Mouse (Mus musculus) kidney, postnatal 25 days (tissue): ENCODE measurements around the gene Sv2c.
"Not testable (repeated sequence)": the region's sequence is repeated elsewhere in the genome, so short reads cannot be mapped to it uniquely, and the experiment has no call there.

Source experiments
- DNase-seq, 2 experiments: peaks; one replicate each; pipeline ENCODE4 v3.0.0; 2021; ENCODE audit warnings: mixed read lengths in 2 of 2

Gene Sv2c

DNA sequence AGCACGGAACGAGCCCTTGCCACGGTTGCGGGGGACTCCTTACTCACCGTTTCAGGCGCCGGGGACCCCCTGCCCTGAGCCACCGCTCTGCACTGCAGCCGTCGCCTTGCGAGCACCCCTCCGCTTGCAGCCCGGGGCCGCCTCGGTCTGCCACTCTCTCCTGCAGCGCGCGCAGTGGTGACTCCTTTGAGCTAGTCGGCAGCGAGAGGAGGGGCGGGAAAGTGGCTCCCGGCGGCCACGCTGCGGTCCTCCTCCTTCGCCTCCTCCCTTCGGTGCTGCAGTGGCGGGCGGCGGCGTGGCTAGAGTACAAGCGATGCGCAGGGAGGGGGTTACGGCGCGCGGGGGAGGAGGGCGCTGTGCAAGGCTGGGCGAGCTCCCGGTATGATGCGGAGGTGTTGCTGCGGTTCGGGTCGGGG, at the start of gene Sv2c:
TSS of gene Sv2c (minus strand) at position 177 of the 416 bp plus-strand sequence.
- no peak for DNase-seq

DNA sequence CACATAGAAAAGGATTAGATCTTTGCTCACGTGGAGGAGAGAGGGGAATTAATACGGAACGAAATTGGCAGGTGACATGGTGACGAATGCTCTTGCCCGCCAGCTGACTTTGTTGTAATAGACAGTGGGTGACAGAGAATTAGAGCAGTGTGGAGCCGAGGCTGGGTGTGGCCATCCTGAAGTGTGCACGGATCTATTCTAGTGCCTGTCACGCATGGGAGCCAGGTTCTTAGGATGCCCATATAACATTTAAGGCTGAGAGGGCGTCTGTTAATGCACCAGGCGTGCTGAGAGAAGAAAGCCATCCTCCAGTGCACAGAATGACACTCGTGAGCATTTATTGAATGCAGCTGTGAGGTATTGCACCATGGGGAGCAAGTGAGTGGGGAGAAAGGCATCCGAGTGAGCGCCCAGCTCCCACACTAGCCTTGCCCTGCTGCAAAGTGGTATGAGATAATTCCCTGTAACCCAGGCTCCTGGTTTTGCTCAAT, 48.3 kb upstream of the Sv2c start:
- no peak for DNase-seq

DNA sequence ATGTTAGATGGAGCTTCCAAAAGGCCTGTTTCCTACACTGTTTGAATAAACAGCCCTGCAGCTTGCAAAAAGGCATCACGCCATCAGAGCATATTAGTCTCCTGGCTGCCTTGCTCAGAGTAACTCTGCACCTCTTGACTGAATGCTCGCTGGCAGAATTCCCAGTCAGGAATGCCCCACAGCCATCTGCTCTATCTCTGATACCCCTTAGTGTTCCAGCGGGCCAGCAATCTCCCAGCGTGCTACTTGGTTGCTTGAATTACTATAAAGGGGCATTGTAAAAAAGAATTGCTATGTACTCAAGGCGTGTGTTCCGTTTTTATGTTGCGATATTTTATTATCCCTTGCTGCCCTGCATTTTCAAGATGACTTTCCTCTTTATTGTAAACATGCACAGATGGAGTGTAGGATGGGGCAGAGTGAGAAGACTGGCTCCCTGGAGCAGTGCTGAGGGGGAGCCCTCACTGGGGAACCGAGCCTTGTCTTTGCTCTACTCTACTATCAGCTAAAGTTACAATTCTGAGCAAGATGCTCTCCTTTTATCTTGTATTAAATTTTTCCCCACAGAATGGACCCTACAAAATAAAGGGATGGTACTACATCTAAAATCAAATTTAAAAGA, 43.3 kb upstream of the Sv2c start:
- no peak for DNase-seq

DNA sequence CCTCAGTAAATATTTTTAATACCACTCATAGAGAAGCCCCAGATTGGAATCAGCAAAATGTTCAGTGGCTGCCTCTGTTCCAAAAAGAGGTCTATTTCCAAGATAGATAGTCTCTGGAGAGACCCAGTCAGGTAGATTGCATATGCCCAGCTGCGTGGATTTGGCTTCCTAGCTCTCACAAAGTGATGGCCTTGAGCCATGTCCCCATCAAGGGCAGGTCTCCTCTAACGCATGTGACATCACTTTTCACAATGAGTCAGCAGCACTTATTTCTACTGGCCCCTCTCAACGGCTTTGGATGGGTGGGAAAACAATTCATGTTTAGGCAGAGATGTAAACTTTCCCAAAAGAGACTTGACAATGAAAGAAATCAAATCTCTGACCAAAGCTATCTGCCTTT, 41.3 kb upstream of the Sv2c start:
- no peak for DNase-seq

DNA sequence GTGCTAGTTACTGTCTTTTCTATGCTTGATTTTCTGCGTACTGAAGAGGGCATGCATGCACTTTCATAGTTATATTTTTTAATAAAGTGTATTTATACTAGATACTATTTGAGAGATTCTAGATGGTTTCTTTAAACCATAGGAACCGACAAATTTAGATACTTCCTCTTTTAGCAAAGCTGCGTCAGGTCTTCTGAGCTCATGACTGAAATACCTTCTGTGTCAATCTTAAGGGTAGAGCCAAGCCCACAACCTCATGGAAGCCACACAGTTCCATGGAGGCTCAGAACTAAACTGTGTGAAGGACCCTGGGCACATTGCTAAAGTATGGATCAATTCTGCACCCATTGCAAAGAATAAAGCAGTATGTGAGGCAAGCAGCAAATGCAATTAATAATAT, 39.9 kb upstream of the Sv2c start:
- no peak for DNase-seq

DNA sequence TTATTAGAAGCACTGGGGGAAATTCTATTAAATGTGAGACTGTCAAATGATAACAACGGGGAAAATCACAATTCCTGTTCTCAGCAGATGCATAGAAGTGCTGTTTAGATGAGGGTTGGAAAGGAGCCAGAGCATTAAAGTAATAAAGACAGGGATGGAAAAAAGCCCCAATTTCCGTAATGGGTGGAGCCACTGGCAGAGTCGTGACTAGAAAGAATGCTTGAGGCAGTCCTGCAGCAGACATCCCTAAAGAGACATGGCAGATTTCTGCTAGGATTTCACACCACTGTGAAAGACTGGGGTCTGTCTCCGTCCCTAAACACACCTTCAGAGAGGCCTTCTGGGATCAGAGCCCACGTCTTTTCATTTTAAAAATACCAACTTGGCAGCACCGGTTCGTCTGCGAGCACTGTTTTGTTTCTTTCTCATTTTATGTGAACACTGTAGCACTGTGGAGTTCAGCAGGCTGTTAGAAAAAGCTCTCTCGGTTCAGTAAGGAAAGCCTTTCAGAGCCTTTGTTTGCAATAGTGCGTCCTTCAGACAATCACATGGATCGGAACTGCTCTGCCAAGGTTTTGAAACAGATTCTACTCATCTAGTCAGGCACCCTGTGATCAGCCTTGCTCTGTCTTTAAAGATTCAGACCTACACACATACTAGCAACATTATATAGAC, 36.8 kb upstream of the Sv2c start:
- DNase-seq, result no peak

DNA sequence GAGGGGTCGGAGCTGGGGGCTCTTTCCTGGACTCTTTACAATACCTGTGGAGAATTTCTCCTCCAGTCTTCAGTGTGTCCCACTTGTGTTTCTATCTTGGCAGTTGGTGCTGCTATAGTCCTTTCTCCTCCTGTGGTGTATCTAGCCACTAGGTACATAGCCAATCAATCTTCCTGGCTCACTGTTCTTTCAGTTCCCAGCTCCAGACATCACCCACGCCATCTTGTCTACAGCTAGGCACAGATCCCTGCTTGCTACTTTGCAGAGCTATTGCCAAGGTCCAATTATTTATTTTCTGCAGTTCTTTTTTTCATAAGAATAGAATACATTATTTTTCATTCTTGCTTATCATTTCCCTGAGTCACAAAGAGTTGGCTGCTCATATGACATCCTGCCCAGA, 34.2 kb upstream of the Sv2c start:
- DNase-seq, result no peak

DNA sequence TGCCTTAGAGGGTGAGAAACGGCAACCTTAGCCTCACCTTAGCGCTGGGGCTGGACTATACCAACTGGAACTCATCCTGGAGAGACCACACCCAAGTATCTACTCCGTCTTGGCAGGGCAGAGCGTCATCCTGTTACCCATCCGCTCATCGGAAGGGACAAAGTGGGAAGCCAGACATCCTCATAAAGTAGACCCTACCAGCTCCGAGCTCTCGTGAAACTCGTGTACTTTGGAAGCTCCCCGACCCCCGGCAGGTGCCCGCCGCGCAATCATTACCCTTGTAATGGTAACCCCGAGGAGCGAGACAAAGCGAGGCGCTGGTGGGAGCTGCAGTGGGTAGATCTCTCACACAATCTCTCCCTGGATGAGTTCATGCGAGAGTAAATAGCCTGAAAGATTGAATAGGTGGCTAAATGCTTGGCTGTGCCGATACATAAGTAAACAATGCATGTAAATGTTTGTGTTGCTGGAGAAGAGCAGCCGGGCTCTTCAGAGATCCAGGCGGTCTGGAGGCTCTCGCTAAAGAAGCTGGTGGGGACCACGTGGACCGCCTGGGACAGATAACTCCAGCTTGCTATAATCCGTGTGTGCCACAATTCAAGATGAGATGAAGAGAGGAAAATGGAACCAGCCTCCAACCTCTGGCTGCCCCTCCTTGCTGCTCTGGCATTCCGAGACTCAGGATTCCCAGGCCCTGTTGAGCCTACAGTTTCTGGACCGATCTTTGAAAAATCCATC, 1.2 kb upstream of the Sv2c start:
- no peak for DNase-seq

DNA sequence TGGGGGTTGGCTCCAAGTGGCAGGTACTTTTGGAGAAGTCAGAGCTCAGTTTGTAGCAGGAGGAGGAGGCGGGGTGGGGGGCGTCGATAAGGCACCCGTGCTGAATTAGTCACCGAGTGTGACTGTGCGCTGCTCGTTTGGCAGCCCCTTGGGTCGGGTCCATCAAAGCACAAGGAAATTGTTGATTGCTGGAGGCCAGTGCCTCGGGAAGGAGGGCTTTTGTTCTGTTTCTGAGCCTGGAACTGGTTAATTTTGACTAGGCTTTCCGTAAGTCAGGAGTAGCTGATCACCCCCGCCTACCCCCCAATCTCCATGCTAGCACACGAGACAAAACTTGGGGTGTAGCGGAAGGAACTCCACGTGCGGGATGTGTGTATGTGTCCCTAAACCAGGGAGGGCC, 456 bp upstream of the Sv2c start:
- no peak for DNase-seq

DNA sequence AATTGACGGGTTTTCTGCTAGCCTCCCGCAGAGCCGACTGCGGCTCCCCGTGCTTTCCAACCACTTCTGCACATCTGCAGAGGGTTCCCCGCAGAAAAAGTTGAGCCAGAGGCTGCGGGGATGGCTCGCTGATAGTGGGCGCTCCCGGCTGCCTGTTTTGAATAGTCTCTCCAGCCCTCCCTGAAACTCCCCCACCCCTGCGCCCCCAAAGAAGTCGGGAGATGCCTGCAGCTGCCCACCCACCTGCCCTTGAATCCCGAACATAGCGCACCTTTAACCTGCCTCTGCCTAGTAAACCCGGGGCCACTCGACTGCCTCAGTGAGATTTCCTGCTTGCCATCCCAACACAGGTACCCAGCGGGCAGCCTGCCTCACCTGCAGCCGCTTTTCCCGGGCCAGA, 466 bp downstream of the Sv2c start:
- no peak for DNase-seq

DNA sequence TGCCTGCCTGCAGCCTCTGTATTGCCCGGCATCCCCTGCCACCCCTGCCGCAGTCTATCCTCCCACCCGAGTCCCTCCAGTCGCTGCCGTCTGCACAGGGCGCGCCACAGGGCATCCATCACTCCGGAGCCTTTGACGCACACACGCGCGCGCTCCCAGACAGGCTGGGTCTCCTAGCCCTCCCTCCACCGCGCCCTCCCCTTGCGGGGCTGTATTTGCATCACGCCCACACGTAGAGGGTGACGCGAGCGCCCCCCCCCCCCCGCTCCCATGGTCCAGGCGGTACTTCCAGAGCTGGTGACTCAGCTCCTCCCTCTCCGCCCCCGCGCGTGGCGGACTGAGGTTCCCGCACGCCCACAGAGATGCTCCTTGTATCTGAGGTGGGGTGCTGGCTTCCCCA, 1.3 kb downstream of the Sv2c start:
- no peak for DNase-seq

DNA sequence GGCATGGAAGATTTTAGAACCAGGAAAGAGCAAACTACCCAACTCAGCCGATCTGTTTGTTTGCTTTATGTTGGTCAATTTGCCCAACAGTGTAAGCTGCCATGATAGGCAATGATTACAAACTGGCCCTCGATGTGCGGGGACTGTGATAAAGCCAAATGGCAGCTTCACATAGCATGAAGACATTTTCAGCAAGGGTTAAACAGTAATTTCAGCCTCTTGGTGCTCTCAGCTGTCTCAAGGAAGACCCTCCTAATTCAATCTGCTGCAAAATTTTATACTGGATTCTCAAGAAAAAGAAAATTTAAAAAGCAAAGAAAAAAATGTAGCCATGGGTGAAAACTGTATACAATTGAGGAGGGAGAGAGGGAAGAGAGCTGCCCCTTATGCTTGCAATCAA, 3.3 kb downstream of the Sv2c start:
- DNase-seq, result no peak

DNA sequence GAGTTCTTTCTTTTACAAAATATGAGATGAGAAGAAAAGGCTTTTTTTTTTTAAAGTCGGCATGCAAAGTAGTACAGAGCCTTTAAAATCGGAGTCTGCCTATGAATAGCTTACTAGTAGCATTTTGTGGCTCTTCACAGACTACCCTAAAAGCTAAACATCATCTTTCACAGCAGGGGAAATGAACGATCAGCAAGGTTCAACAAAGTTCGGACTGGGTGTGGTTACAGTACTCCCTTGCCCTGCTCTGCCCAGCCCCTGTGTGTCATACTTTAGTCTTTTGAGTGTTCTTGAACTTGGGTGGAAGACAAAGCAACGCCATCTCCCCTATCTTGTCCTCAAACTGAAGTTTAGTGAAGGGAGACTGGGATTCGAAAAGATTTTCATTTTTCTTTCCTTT, 5.7 kb downstream of the Sv2c start:
- DNase-seq, result no peak

DNA sequence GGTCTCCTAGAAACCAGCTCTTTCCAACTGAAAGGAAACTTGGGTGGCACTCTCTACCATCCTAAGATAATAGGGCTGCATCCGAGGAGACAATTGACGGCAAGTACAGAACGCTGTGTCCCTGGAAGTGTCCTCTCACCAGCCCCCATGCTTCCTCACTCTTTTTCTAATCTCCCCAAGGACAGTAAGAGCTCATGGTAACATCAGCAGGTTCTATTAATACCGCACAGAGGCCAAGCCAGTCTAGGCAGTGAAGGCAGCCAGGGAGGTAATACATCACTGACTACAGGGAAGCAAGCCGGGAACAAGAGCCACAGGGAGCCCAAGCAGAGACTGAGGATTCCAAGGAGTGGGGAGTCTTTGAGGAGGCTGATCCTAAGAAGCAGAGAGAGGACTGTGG, 7.4 kb downstream of the Sv2c start:
- no peak for DNase-seq

DNA sequence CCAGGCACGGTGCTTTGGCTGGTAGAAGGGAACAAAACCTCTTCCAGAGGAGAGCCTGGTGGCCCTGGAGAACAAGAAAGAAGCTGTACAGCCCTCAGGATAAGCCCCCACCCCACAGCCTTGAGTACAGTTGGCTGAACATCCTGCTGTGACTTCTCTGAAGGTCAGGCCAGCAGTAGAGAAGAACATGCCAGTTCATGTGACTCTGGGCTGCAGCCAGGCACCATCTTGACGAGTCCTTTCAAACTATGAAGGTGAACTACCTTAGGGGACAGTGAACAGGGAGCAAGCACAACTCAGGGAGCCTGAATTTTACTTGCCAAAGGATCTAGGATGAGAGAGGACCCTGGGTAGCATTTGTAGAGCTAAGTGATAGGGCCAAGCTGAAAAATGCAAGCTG, 19.7 kb downstream of the Sv2c start:
- no peak for DNase-seq

DNA sequence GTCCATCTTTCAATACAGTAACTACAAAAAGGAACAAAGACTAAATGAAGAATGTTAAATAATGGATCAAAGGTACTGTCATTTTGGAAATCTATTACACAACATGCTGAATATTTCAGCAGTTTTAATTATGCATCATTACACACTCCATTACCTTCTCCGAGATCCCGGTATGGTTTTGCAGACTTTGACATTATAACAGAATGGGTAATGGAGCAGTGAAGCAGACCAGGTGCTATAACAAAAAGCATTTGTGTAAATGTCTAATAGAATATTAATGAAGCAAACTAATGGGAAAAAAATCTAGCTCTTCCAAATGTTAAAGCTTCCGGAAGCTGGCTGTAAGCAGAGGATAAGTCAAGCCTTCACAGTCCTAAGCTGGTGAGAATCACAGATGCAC, 21.6 kb downstream of the Sv2c start:
- DNase-seq, result no peak

DNA sequence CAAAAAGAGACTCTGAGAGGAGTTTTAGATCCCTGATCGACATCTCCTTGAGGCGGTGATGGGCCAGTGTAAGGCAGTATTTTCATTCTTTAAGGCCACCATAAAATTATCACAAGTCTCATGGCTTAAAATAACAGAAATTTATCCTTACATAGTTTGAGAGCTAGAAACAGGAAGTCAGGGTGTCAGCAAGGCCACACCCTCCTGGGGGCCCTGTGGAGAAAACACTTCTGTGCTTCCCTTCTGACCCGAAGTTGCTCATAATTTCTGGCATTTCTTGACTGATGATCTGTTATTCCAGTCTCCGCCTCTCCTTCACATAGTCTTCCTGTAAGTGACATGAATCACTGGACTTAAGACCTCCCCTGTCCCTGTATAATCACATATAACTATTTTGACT, 26.0 kb downstream of the Sv2c start:
- no peak for DNase-seq

DNA sequence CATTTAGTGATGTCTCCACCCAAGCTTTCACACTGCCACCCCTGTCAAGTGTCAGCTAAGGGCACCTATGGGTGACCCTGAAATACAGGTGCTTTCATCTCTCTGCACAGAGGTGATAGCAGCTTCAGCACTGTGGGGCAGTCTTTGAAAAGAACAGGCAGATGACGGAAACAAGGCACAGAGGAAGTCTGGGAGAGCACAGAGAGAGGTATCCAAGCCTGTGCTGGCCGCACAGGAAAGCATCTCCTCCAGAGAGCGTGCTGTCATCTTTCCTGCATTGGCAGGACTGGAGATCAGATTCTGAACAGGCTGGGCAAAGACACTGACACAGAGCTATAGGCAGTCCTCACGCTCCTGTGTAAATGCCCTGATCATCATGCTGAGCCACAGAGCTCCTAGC, 41.4 kb downstream of the Sv2c start:
- DNase-seq, result no peak

DNA sequence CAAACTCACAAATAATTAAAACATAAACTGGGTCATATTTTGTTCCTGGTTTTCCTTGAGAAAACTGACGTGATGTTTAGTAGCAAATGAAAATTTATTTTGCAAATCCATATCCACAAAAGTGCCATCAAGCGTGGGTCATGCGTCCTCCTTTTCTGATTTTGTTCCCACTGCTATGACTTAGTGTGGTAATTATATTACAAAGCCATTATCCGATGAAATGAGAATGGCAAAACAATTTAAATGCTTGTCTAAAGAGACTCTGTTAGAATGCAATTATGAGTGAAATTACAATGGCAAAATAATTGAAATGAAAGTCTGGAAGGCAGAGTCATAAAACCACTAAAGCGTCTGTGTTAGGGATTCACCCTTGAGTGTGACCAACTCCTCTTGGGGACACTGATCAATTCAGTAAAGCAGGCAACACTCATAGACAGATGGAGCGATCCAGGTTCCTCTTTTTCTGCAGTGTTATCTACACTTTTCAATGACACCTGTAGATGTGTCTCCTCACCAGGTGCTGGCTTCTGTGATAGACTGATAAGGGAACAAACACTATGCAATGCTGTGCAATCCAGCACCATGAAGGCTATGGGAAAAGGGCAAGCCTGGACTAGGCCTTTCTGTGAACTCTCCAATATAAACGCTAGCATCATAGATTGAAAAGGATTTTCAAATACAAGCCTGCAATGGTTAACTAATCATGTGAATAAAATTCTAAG, 46.6 kb downstream of the Sv2c start:
- no peak for DNase-seq

DNA sequence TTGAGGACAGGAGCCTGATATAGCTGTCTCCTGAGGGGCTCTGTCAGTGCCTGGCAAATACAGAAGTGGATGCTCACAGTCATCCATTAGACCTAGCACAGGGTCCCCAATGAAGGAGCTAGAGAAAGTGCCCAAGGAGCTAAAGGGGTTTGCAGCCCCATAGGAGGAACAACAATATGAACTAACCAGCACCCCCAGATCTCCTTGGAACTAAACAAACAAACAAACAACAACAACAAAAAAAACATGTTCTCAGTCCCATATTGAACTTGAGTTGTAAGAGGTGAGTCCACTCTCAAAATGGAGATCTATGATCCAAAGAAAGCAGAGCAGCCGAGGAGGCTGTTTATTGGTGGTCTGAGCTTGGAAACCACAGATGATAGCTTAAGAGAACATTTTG, 50.6 kb downstream of the Sv2c start, which contains the start of gene Gm17190:
TSS of gene Gm17190 (plus strand) at position 301 of the 400 bp plus-strand sequence.
- not testable (repeated sequence) for DNase-seq

DNA sequence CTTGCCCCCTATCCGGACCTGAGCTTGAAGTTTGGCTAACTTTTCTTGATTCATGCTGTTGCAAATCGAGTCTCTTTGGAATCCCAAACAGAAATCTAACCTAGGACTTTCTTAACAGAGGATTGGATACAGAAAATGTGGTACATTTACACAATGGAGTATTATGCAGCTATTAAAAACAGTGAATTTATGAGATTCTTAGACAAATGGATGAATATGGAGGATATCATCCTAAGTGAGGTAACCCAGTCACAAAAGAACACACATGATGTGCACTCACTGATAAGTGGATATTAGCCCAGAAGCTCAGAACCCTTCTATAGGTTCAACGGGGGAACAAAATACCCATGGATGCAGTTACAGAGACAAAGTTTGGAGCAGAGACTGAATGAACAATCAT, 51.1 kb downstream of the Sv2c start, which contains the start of gene Gm20075:
TSS of gene Gm20075 (minus strand) at position 101 of the 400 bp plus-strand sequence.
- not testable (repeated sequence) for DNase-seq

DNA sequence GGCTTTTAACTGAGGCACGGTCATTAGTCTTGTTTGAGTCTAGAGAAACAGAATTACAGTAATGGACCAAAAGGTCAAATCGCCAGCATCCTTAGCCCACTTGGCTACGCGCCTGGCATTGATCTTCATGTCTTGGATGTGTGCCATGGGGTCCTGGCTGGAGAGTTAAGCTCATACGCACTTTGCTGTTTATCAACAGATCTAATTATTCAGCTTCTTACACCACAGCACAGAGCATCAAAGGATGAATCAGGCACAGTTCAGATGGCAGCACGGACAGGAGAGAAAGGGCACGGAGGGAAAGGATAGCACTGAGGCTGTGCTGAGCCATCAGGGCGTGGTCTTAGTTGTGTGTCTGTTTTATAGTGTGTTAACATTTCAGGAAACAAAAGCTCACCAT, 58.8 kb downstream of the Sv2c start:
- no peak for DNase-seq

DNA sequence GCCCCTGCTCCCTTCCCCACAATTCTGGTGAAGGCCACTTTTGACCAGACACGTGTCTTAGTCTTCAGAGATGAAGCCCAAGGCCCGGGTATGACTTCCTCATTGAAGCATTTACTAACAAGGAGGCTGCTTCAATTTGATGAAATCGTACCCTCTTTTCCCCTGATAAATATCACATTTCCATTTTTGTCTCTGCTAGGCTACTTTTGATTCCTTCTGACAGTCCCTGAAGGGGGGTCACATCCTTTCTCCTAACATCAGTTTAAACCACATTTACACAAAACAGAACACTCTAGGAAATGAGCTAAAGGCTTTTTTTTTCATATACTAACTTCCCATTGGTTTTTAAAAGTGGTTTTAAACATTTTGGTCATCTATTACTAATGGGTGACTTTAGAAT, 79.6 kb downstream of the Sv2c start:
- DNase-seq, result no peak
